Mouse (Mus musculus) layer of hippocampus, adult 2 months (tissue): ENCODE results near the gene S100b. TPM values are rescaled to one million over a fixed set of nuclear protein-coding genes. Genes with fewer than 3 reads are reported as not detected.
A peak's percentile ranks its signal among the peaks of the same experiment; 100 is the strongest.

Experiments
- DNase-seq, 2 experiments: peaks; one replicate each; pipeline ENCODE4 v3.0.0; 2022; ENCODE audit warnings: low spot score in 2 of 2
- H3K27ac ChIP-seq: fragments of 200-600 bp; 2 replicates; pipeline ENCODE4 v1.8.1; 2022
- H3K4me3 ChIP-seq: fragments of 200-600 bp; 2 replicates; pipeline ENCODE4 v1.8.1; 2022; ENCODE audit warnings: mild to moderate bottlenecking
- CTCF ChIP-seq: fragments of 200-600 bp; conservative IDR thresholded peaks from 2 replicates; pipeline ENCODE4 v1.8.1; 2022; ENCODE audit warnings: antibody characterized with exemption, mild to moderate bottlenecking, moderate library complexity
- long read RNA-seq, 2 experiments: library from polyadenylated mRNA; stranded (forward); transcript quantifications; one replicate each; pipeline ENCODE4 v2.0.0; 2021; ENCODE audit warnings: borderline mapping rate in 2 of 2
- total RNA-seq, 2 experiments: library from RNA; stranded (reverse); gene quantifications; 2 replicates each; pipeline ENCODE4 v1.2.3; 2021

The S100b gene
- total RNA-seq: 100 to 1,000 TPM; 118 to 128 TPM
- long read RNA-seq, experiment 1, transcript S100b-201 (3 exons, 1,484 nt): major isoform, 84 of 97 reads
- long read RNA-seq, experiment 1, partial matches to known transcripts: 0 of 97 reads
- long read RNA-seq, experiment 1, other reads (novel, unspliced or antisense): 13 of 97 reads
- long read RNA-seq, experiment 2, transcript S100b-201 (3 exons, 1,484 nt): major isoform, 75 of 86 reads
- long read RNA-seq, experiment 2, partial matches to known transcripts: 2 of 86 reads
- long read RNA-seq, experiment 2, other reads (novel, unspliced or antisense): 9 of 86 reads

- Histone ChIP-seq H3K4me3 (peak within 1 kb of the TSS; percentile 45), H3K27ac (peak within 1 kb of the TSS; percentile 80)
- DNase-seq: peak; percentile 36 to 63
- TF ChIP-seq CTCF: no peak
Measured at GRCm38 (mm10) chr10:76253536-76253935, at the start of gene S100b. Gene S100b (plus strand): TSS chr10:76253853.

- no peak overlapping the region for H3K4me3 ChIP-seq
- no peak for DNase-seq
- TF ChIP-seq CTCF: no peak
- no peak overlapping the region for H3K27ac ChIP-seq
Measured at GRCm38 (mm10) chr10:76207262-76207796, 46.3 kb upstream of the S100b start.

- no peak for DNase-seq
- Histone ChIP-seq H3K27ac (no peak overlapping the region), H3K4me3 (no peak overlapping the region)
- TF ChIP-seq CTCF: no peak
Measured at GRCm38 (mm10) chr10:76209241-76209640, 44.4 kb upstream of the S100b start.

- TF ChIP-seq CTCF: no peak
- DNase-seq: no peak
- H3K27ac ChIP-seq: no peak overlapping the region
Measured at GRCm38 (mm10) chr10:76210806-76211205, 42.8 kb upstream of the S100b start.

DNA sequence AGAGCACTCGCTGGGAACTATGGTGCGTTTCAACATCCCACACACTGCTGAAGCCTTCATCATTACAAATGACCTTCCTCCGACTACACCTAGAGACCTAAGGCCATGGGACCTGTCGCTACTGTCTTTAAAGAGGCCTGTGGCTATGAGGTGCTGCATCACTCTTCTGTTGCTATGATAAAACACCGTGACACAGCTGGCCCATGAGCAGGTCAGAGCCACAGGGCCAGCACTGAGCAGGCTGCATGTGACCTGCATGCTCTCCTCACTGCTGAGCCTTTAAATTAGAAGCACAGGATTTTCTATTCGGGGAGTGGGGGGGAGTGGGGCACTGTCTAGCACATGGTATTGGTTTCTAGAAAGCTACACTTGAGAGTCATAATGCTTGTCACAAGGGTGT lies 41.5 kb upstream of the S100b start:
- Histone ChIP-seq H3K27ac (no peak overlapping the region), H3K4me3 (no peak overlapping the region)
- TF ChIP-seq CTCF: no peak
- DNase-seq: no peak

More at GRCm38 (mm10) chr10:76210806-76211205, 42.8 kb upstream of the S100b start:
- no peak overlapping the region for H3K4me3 ChIP-seq

DNA sequence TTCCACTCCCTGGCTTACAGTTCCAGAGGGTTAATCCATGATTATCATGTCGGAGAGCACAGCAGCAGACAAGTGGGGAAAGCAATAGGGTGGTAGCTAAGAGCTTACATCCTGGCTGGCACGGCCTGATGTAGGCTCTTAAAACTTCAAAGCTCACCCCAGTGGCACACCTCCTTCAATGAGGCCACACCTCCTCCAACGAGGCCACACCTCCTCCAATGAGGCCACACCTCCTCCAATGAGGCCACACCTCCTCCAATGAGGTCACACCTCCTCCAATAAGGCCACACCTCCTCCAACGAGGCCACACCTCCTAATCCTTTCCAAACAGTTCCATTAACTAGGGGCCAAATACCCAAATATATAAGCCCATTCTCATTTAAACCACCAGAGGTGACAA lies 39.5 kb upstream of the S100b start:
- H3K4me3 ChIP-seq: no peak overlapping the region
- TF ChIP-seq CTCF: no peak
- no peak overlapping the region for H3K27ac ChIP-seq
- no peak for DNase-seq

GRCm38 (mm10) chr10:76217056-76217455 lies 36.6 kb upstream of the S100b start:
- no peak for DNase-seq
- no peak for TF ChIP-seq CTCF
- Histone ChIP-seq H3K4me3 (no peak overlapping the region), H3K27ac (no peak overlapping the region)

DNA sequence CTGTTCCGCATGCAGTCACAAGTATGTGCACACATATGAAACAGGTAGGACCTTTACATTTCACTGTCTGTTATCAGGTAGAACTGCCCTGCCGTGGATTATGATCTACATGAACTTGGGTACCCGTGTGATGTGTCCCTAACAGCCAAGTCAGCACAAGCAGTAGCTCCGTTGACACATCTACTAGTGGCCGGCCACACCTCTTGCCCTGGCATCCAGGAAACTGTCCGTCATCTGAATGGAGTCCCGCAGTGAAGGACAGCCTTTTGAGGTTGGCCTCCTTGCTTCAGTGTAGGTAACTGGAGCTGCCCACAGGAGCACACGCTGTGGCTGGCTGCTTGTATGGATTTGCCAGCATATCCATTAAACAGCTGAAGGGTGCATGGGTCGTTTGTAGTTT lies 35.4 kb upstream of the S100b start:
- Histone ChIP-seq H3K27ac (no peak overlapping the region), H3K4me3 (no peak overlapping the region)
- no peak for TF ChIP-seq CTCF
- DNase-seq: no peak

- H3K27ac ChIP-seq: no peak overlapping the region
- no peak for DNase-seq
- no peak for TF ChIP-seq CTCF
- H3K4me3 ChIP-seq: no peak overlapping the region
Measured at GRCm38 (mm10) chr10:76225944-76226343, 27.7 kb upstream of the S100b start.

DNA sequence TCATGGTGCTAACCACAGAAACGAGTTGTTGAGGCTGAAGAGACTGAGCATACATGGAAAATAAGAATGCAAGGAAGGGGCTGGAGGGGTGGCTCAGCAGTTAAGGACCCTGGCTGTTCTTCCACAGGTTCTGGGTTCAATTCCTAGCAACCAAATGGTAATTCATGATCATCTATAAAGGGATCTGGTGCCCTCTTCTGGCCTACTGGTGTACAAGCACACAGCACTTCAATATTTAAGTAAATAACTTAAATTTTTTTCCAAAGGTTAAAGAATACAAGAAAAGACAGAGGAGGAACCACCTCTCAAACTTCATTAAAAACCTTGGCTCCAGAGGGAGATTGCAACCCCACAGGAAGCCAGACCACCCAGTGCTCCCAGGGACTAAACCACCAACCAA lies 24.0 kb upstream of the S100b start:
- no peak for DNase-seq
- Histone ChIP-seq H3K4me3 (no peak overlapping the region), H3K27ac (no peak overlapping the region)
- peak; percentile 76 for TF ChIP-seq CTCF

GRCm38 (mm10) chr10:76237341-76238225 lies 16.1 kb upstream of the S100b start, which contains the start of gene Prmt2:
Gene Prmt2 (minus strand): TSS chr10:76237865.
- Histone ChIP-seq H3K27ac (peak within 1 kb of the TSS; percentile 87), H3K4me3 (peak within 1 kb of the TSS; percentile 99)
- peak; percentile 57 for TF ChIP-seq CTCF
- peak; percentile 88 to 91 for DNase-seq

DNA sequence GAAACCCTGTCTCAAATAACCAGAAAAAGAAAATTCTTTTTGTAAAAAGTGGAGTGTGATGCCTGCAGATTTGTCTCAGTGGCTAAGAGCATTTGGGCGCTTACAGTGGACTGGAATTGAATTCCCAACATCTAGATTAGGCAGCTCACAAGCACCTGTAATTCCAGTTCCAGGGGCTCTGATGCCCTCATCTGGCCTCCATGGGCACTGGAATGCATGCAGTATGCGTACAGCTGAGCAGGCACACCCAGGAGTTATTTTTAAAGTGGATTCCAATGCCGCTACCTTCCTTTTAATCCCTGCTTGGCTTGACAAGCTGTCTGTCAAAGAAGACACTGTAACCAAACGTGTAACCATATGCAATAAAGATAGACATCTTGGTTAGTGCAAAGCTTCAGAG lies 14.3 kb upstream of the S100b start:
- Histone ChIP-seq H3K4me3 (no peak overlapping the region), H3K27ac (no peak overlapping the region)
- no peak for TF ChIP-seq CTCF
- DNase-seq: no peak

- no peak for TF ChIP-seq CTCF
Measured at GRCm38 (mm10) chr10:76245106-76245505, 8.5 kb upstream of the S100b start.

DNA sequence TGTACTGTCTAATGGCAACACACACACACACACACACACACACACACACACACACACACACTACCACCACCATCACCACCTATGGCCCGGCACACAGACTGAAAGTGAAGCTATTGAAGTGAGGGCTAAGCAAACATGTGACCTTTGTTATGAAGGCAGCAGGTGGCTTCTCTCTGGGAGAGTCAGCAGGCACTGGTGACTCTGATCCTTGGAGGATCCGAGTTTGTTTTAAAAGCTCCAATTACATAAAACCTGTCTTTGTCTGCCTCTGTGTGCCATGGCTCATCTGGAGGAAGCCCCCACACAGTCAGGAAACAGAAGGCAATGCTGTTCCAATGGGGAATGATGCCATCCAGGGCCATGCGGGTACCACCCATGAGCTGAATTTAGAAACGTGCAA lies 7.1 kb upstream of the S100b start:
- no peak for TF ChIP-seq CTCF
- Histone ChIP-seq H3K4me3 (no peak overlapping the region), H3K27ac (no peak overlapping the region)
- DNase-seq: no peak

More at GRCm38 (mm10) chr10:76245106-76245505, 8.5 kb upstream of the S100b start:
- Histone ChIP-seq H3K4me3 (no peak overlapping the region), H3K27ac (no peak overlapping the region)
- no peak for DNase-seq
